Mouse (Mus musculus) urinary bladder, postnatal 10 days (tissue): ENCODE results near the gene Ppox.
"Not testable (repeated sequence)": the region's sequence is repeated elsewhere in the genome, so short reads cannot be mapped to it uniquely, and the experiment has no call there.

ENCODE experiments used
- DNase-seq: peaks from one replicate; pipeline ENCODE4 v3.0.0; 2022; ENCODE audit warnings: low spot score

Ppox gene

DNA sequence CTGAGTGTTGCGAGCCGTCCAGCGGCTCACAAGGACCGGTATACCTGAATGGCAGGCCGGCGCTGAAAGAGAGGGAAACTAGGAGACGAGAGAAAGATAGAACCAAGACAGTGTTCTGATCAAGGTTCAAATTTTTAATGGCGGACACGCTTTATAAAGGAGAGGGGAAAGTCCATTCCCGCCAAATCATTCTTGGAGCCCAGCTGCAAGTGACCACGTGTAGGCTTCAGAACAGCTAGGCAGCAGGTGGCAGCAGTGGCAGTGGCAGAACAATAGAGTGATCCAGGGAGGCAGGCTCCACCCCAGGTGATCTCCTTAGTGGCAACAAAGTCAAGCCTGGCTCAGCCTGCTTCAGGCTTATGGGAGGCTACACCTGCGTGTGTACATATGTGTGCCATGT, 39.0 kb downstream of the Ppox start:
- not testable (repeated sequence) for DNase-seq

DNA sequence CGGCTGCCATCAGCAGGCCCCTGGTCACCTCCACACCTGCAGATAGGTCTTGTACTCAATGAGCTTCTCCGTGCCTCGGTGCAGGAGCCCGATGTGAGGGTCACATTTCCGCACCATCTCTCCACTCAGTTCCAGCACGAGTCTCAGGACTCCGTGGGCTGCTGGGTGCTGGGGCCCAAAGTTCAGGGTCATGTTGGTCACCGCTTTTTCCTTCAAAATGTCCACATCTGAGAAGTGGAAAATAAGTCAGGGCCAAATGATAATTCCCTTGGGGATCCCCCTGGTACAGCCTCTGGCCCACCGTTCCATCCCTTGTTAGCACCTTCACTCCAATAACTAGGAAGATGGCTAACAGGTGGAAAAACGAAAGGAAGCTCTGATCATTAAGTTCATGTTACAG, 40.1 kb downstream of the Ppox start:
- no peak for DNase-seq

- DNase-seq = no peak
These were observed 40.8 kb downstream of the Ppox start for GRCm38 (mm10) chr1:171239992-171240744.

DNA sequence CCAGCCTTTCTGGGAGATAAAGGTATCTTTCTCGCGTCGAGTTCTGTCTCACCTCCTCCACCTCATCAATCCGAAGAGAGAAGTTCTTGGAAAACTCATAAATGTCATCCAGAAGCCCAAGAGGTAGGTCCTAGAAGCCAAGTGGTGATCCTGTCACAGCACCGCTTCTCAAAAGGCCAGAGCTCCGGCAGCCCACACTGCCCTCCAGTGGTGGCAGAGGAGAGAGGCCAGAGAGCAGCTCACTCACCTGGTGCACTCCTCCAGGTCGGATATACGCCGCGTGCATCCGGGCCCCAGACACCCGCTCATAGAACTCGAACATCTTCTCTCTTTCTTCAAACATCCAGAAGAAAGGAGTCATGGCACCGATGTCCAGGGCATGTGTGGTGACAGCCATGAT, 42.5 kb downstream of the Ppox start:
- DNase-seq = no peak

GRCm38 (mm10) chr1:171237438-171237837, 43.5 kb downstream of the Ppox start:
- DNase-seq = no peak

GRCm38 (mm10) chr1:171235791-171236190, 45.2 kb downstream of the Ppox start:
- DNase-seq = no peak

GRCm38 (mm10) chr1:171234538-171234937, 46.4 kb downstream of the Ppox start:
- no peak for DNase-seq

- DNase-seq = no peak
These were observed 46.9 kb downstream of the Ppox start, which contains the start of gene Fcer1g for GRCm38 (mm10) chr1:171234126-171234525. Fcer1g (minus strand) TSS chr1:171234365.

DNA sequence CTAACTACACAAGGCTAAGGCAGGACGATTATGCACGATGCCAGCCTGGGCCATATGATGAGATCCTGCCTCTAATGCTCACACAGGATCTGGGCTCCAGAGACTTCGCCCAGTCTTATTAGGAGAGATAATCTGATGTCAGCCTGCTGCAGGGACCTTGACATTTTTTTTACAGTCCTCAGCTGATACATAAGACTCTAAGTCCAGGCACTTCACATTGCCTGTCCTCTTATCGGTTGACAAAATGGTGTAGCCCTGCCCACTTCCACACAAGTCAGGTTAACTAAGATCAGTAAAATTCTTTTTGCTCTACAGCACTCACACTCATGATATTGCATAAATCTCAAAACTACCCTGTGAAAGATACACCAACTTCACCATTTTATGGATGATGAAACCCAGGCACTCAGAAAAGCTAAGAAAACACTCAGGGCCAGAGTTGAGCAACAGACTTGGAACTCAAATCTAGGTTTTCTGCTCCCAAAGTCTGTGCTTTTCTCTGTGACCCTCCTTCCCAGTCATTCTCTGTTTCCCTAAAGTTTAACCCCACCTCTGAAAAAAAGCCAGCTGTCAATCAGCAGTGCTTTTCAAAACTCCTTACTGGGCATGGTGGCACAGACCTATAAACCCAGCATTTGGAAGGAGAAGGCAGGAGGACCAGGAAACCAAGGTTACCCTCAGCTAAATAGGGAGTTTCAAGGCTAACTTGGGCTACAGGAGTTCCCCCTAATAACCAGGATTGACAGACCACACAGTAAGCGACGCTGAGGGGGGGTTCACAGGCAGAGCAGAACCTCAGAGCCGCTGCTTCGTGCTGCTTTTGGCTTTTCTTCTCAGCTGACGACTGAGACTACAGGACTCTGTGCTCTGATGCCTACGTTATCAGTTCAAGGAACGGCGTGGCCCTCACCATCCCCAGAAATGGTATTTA, 47.9 kb downstream of the Ppox start:
- no peak for DNase-seq

- DNase-seq = no peak
These were observed 48.6 kb downstream of the Ppox start for GRCm38 (mm10) chr1:171232348-171232747.

DNA sequence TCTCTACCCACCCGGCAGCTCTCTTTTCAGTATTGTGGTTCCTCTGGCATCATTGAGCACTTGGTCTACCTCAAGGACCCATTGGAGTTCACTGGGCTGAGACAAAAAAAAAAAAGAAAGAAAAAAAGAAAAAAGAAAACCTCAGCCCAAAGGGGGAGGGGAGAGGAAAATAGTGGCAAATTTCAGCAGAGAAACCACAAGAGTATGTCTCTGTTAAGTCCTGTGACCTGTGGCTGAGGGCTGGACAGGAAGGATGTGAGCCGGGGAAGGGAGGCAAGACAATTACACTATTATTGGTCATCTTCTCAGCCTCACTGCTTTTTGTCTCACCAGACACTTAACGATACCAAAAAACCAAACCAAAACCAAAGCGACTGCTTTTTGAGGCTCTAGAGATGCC, 49.1 kb downstream of the Ppox start:
- DNase-seq = no peak

GRCm38 (mm10) chr1:171230215-171230614, 50.8 kb downstream of the Ppox start:
- no peak for DNase-seq

GRCm38 (mm10) chr1:171229750-171230149, 51.2 kb downstream of the Ppox start:
- DNase-seq = no peak

GRCm38 (mm10) chr1:171227879-171228278, 53.1 kb downstream of the Ppox start:
- no peak for DNase-seq

GRCm38 (mm10) chr1:171226780-171227179, 54.2 kb downstream of the Ppox start:
- no peak for DNase-seq
